Mouse (Mus musculus) lung, adult 2 months (tissue): Measurements from ENCODE around the gene Dlx5.

ENCODE experiments used
- CTCF ChIP-seq: fragments of 200-500 bp; IDR thresholded peaks from 2 replicates; pipeline ENCODE4 v1.5.1; 2011; ENCODE audit warnings: mild to moderate bottlenecking, low read length, control low read depth; ENCODE audit not compliant: insufficient read depth
- POLR2A ChIP-seq: fragments of 200-500 bp; IDR thresholded peaks from 2 replicates; pipeline ENCODE4 v1.6.1; 2011; ENCODE audit warnings: low read depth, mild to moderate bottlenecking, control low read depth, low read length, borderline replicate concordance; ENCODE audit errors: extremely low read depth

DNA sequence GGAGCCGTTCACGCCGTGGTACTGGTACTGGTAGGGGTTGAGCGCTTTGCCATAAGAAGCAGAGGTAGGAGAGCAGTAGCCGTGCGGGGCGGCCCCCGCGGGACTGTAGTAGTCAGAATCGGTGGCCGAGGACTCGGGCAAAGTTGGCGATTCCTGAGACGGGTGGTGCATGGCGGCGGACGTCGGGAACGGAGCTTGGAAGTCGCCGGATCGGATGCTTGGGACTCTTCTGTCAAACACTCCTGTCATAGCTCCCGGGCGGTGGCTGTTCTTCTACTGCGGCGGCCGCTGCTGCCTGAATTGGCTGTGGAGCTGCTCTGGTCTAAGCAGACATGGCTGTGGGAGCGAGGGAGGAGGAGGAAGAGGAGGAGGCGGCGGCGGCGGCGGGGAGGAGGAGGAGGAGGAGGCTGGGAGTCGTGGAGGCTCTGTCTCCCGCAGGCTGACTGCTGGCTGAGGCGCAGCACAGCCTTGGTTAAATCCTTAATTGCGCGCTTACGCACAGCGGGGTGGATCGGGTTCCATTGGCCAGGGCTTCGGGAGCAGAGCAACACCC lies at the start of gene Dlx5:
- TF ChIP-seq POLR2A (no peak), CTCF (no peak)
